Mouse (Mus musculus) brain, embryonic 14.5 days (tissue): Measurements from ENCODE around the gene Adam33.

Experiments
- CTCF ChIP-seq: fragments of 200-500 bp; IDR thresholded peaks from 2 replicates; pipeline ENCODE4 v1.5.1; 2012; ENCODE audit warnings: inconsistent platforms, mild to moderate bottlenecking, moderate library complexity, borderline replicate concordance; ENCODE audit not compliant: insufficient read depth, insufficient read length; ENCODE audit errors: extremely low read depth
- POLR2A ChIP-seq: fragments of 200-500 bp; IDR thresholded peaks from 2 replicates; pipeline ENCODE4 v1.6.1; 2012; ENCODE audit warnings: mild to moderate bottlenecking, inconsistent platforms, borderline replicate concordance; ENCODE audit not compliant: poor library complexity, insufficient read depth, insufficient read length, severe bottlenecking; ENCODE audit errors: extremely low read depth

DNA sequence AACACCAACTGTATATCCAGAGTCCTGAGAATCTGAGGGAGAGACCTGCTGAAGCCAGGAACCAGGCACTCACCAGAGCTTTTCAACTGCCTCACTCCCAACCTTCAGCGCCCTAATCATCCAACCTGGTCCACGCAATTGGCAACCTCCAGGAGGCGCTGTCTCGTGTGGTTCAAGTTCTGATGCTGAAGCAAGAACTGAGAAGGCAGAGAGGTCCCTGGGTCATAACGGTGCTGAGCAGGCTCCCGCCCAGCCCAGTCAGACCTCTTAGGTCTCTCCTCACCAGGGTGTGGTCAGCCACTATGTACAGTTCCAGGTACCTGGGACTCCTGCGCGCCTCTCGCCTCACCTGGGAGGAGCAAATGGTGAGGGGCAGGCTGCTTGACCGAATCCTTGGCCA, 8.0 kb downstream of the Adam33 start:
- TF ChIP-seq CTCF: peak; percentile 70
- no peak for TF ChIP-seq POLR2A
